Mouse (Mus musculus): ENCODE measurements around the gene Baz1b. TPM values are rescaled to one million over a fixed set of nuclear protein-coding genes. Genes with fewer than 3 reads are reported as not detected.

Gene Baz1b
- polyA plus RNA-seq, 1 experiment, result 2.5 TPM

- peak overlapping the region; percentile 99 for H3K4me3 ChIP-seq (replicated peaks)
- H3K4me1 ChIP-seq (ENCODE audit: control insufficient read depth), result peaks cover 39% of the 10 kb centered on the region
- H3K27me3 ChIP-seq (ENCODE audit: control insufficient read depth), result no peaks in the 10 kb centered on the region
- peaks cover 46% of the 10 kb centered on the region for H3K36me3 ChIP-seq (ENCODE audit: control insufficient read depth)
- no peaks in the 10 kb centered on the region for H3K9me3 ChIP-seq (ENCODE audit: control insufficient read depth, low read length)
- no peak for TF ChIP-seq GATA1 (IDR thresholded peaks at IDR 0.05; ENCODE audit: low read length)
- TF ChIP-seq TAL1 (IDR thresholded peaks at IDR 0.05; ENCODE audit: low read length), result no peak
These were observed 838 bp upstream of the Baz1b start for GRCm38 (mm10) chr5:135186231-135186620.

- Histone ChIP-seq H3K4me3 (replicated peaks) (peak overlapping the region; percentile 99), H3K36me3 (ENCODE audit: control insufficient read depth) (peaks cover 46% of the 10 kb centered on the region), H3K4me1 (ENCODE audit: control insufficient read depth) (peaks cover 47% of the 10 kb centered on the region), H3K9me3 (ENCODE audit: control insufficient read depth, low read length) (no peaks in the 10 kb centered on the region), H3K27me3 (ENCODE audit: control insufficient read depth) (no peaks in the 10 kb centered on the region)
- TF ChIP-seq GATA1 (IDR thresholded peaks at IDR 0.05; ENCODE audit: low read length), result peak; percentile 4; the same call in 1 of the 2 replicates
- TF ChIP-seq TAL1 (IDR thresholded peaks at IDR 0.05; ENCODE audit: low read length), result no peak
These were observed 517 bp downstream of the Baz1b start for GRCm38 (mm10) chr5:135187349-135188213.

GRCm38 (mm10) chr5:135188214-135188554 lies 1.1 kb downstream of the Baz1b start:
- Histone ChIP-seq H3K27me3 (ENCODE audit: control insufficient read depth) (no peaks in the 10 kb centered on the region), H3K4me1 (ENCODE audit: control insufficient read depth) (peaks cover 49% of the 10 kb centered on the region), H3K9me3 (ENCODE audit: control insufficient read depth, low read length) (no peaks in the 10 kb centered on the region), H3K36me3 (ENCODE audit: control insufficient read depth) (peaks cover 48% of the 10 kb centered on the region), H3K4me3 (replicated peaks) (peak overlapping the region; percentile 99)
- no peak for TF ChIP-seq TAL1 (IDR thresholded peaks at IDR 0.05; ENCODE audit: low read length)
- no peak for TF ChIP-seq GATA1 (IDR thresholded peaks at IDR 0.05; ENCODE audit: low read length)

- Histone ChIP-seq H3K4me1 (ENCODE audit: control insufficient read depth) (peaks cover 51% of the 10 kb centered on the region), H3K4me3 (replicated peaks) (peak overlapping the region; percentile 99), H3K36me3 (ENCODE audit: control insufficient read depth) (peaks cover 57% of the 10 kb centered on the region), H3K27me3 (ENCODE audit: control insufficient read depth) (no peaks in the 10 kb centered on the region), H3K9me3 (ENCODE audit: control insufficient read depth, low read length) (no peaks in the 10 kb centered on the region)
- no peak for TF ChIP-seq GATA1 (IDR thresholded peaks at IDR 0.05; ENCODE audit: low read length)
- TF ChIP-seq TAL1 (IDR thresholded peaks at IDR 0.05; ENCODE audit: low read length), result no peak
These were observed 2.4 kb downstream of the Baz1b start for GRCm38 (mm10) chr5:135189281-135190022.

GRCm38 (mm10) chr5:135191620-135192019 lies 4.6 kb downstream of the Baz1b start:
- TF ChIP-seq TAL1 (IDR thresholded peaks at IDR 0.05; ENCODE audit: low read length) (no peak), GATA1 (IDR thresholded peaks at IDR 0.05; ENCODE audit: low read length) (no peak)
- Histone ChIP-seq H3K9me3 (ENCODE audit: control insufficient read depth, low read length) (no peaks in the 10 kb centered on the region), H3K4me3 (replicated peaks) (no peak overlapping the region), H3K4me1 (ENCODE audit: control insufficient read depth) (peaks cover 39% of the 10 kb centered on the region), H3K36me3 (ENCODE audit: control insufficient read depth) (peaks cover 79% of the 10 kb centered on the region), H3K27me3 (ENCODE audit: control insufficient read depth) (no peaks in the 10 kb centered on the region)

GRCm38 (mm10) chr5:135192431-135192830 lies 5.4 kb downstream of the Baz1b start:
- no peak for TF ChIP-seq TAL1 (IDR thresholded peaks at IDR 0.05; ENCODE audit: low read length)
- no peak for TF ChIP-seq GATA1 (IDR thresholded peaks at IDR 0.05; ENCODE audit: low read length)
- H3K4me1 ChIP-seq (ENCODE audit: control insufficient read depth), result peaks cover 38% of the 10 kb centered on the region

GRCm38 (mm10) chr5:135196367-135196766 lies 9.3 kb downstream of the Baz1b start:
- H3K9me3 ChIP-seq (ENCODE audit: control insufficient read depth, low read length), result no peaks in the 10 kb centered on the region
- TF ChIP-seq GATA1 (IDR thresholded peaks at IDR 0.05; ENCODE audit: low read length), result no peak
- no peak for TF ChIP-seq TAL1 (IDR thresholded peaks at IDR 0.05; ENCODE audit: low read length)
- peaks cover 99% of the 10 kb centered on the region for H3K36me3 ChIP-seq (ENCODE audit: control insufficient read depth)
- H3K27me3 ChIP-seq (ENCODE audit: control insufficient read depth), result no peaks in the 10 kb centered on the region
- peaks cover 17% of the 10 kb centered on the region for H3K4me1 ChIP-seq (ENCODE audit: control insufficient read depth)
- H3K4me3 ChIP-seq (replicated peaks), result no peak overlapping the region

More at GRCm38 (mm10) chr5:135192431-135192830, 5.4 kb downstream of the Baz1b start:
- Histone ChIP-seq H3K4me3 (replicated peaks) (no peak overlapping the region), H3K27me3 (ENCODE audit: control insufficient read depth) (no peaks in the 10 kb centered on the region), H3K36me3 (ENCODE audit: control insufficient read depth) (peaks cover 87% of the 10 kb centered on the region), H3K9me3 (ENCODE audit: control insufficient read depth, low read length) (no peaks in the 10 kb centered on the region)

- H3K9me3 ChIP-seq (ENCODE audit: control insufficient read depth, low read length), result no peaks in the 10 kb centered on the region
- TF ChIP-seq TAL1 (IDR thresholded peaks at IDR 0.05; ENCODE audit: low read length) (no peak), GATA1 (IDR thresholded peaks at IDR 0.05; ENCODE audit: low read length) (no peak)
- H3K4me1 ChIP-seq (ENCODE audit: control insufficient read depth), result 0 out of 2 replicates have a peak, but pooled peaks cover 1% of the 10 kb centered on the region
- peaks cover 96% of the 10 kb centered on the region for H3K36me3 ChIP-seq (ENCODE audit: control insufficient read depth)
- no peak overlapping the region for H3K4me3 ChIP-seq (replicated peaks)
- no peaks in the 10 kb centered on the region for H3K27me3 ChIP-seq (ENCODE audit: control insufficient read depth)
These were observed 15.7 kb downstream of the Baz1b start for GRCm38 (mm10) chr5:135202763-135203162.

- Histone ChIP-seq H3K4me3 (replicated peaks) (no peak overlapping the region), H3K4me1 (ENCODE audit: control insufficient read depth) (no peaks in the 10 kb centered on the region), H3K36me3 (ENCODE audit: control insufficient read depth) (peaks cover 99% of the 10 kb centered on the region), H3K9me3 (ENCODE audit: control insufficient read depth, low read length) (no peaks in the 10 kb centered on the region), H3K27me3 (ENCODE audit: control insufficient read depth) (no peaks in the 10 kb centered on the region)
- TF ChIP-seq GATA1 (IDR thresholded peaks at IDR 0.05; ENCODE audit: low read length) (no peak), TAL1 (IDR thresholded peaks at IDR 0.05; ENCODE audit: low read length) (no peak)
These were observed 21.1 kb downstream of the Baz1b start for GRCm38 (mm10) chr5:135208197-135208596.

Data from erythroblast, embryonic 14.5 days (primary cell).